Mouse (Mus musculus) layer of hippocampus, adult 18-20 months (tissue): ENCODE results near the gene Tmem88. TPM values are rescaled to one million over a fixed set of nuclear protein-coding genes. Genes with fewer than 3 reads are reported as not detected.
A peak's percentile ranks its signal among the peaks of the same experiment; 100 is the strongest.

Source experiments
- DNase-seq, 2 experiments: peaks; one replicate each; pipeline ENCODE4 v3.0.0; 2022; ENCODE audit warnings: low spot score in 2 of 2
- total RNA-seq, 2 experiments: library from RNA; stranded (reverse); gene quantifications; 2 replicates each; pipeline ENCODE4 v1.2.3; 2021

Tmem88 gene
- total RNA-seq, 2 experiments from 2014 or later: 2.5 to 2.7 TPM

DNA sequence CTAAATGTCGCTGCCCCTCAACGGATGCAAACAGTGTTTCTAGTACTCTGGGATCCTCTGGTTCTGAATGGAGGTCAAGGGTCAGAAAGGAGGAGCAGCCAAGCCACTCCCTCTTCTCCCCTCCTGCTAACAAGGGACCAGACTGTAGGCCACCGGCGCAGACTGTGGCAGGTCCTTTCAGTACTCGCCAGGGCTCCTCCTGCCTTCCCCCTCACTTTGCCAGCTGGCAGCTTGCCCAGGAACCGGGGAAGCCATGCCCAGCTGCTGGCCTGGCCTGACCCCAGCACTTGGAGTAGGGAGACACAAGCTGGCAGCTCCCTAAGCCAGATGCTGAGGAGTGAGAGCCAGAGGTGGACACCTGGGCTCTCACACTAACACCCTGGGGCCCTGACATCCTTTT is 33.1 kb downstream of the Tmem88 start:
- peak; percentile 85 to 87 for DNase-seq

DNA sequence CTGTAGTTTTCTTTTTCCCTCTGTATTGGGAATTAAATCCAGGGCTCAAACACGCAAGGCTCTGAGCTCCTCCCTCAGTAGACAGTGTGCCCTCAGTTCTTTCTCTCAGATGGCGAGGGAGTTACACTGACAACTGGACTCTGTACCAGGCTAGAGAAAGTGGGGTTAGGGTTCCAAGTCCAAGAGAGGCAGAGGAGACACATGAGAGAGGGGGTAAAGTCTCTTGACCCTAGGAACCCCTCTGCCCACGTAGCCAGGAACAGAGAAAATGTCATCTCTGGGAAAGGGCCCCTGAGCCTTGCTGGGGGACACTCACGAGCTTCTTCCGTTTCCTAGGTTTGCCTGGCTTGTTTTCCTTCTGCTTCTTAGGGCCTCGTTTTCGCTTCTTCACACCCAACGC is 33.7 kb downstream of the Tmem88 start:
- DNase-seq: no peak

DNA sequence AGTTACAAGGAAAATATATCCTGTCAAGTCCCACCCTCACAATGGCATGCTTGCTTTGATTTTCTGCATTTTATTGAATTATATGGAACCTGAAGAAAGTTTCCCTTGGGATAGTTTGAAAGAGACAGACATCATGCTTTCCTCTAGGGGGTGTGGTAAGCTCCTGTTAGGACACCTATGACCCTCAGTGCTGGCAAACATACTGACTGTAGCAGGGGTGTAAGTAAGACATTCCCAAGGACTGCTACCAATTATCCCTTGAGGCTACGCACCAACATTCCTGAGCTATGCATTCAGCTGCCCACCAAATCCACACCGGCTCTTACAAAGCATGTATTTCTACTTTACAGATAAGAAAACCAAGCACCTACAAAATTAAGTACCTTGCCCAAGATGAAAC is 35.6 kb downstream of the Tmem88 start:
- no peak for DNase-seq

DNA sequence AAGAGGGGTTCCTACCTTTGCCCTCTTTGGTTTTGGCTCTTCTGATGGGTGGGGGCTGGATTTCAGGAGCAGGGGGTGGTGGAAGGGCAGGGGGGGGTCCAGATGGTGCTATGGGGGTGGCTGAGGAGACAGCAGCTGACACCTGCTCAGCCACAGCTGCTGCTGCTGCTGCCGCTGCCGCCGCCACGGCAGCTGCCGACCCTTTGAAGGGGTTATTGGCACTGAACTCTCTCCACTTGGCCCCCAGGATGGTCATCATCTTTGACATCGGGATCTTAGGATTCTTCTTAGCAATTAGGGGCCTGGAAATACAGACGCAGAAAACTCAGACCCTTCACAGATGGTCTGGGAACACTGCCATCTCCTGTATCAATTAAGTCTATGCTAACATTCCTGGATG is 36.0 kb downstream of the Tmem88 start:
- no peak for DNase-seq

DNA sequence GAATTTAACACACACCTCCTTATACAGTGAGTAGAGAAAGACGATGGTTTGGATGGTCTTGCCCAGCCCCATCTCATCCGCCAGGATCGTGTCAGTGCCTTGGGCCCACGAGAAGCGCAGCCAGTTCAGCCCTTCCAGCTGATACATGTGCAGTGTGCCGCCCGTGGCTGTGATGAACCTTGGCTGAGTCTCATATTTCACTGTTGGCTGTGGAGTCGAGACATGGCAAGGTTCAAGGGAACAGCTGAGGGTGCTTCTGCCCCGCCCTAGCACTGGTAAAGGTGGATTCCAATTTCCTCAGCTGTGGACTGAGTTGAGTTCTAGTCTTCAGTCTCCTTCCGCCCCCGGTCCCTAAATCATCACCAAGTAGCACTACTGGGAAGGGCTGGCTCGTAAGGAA is 40.3 kb downstream of the Tmem88 start:
- DNase-seq: no peak

DNA sequence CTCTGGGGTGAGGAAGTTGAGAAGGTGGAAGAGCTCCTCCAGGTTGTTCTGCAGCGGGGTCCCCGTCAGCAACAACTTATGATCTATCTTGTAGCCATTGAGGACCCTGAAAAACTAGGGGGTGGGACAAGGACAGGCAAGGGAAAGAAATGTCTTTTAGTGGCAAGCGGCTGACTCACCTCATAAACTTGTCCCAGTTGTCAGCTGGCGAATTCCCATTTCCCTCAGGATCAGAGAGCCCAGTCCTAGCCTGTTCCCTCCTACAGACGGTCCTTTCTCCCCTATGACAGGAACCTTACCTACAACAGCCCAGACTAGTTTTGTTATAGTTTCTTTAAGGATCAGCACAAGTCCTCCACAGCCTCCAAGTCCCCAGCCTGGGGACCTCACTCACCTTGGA is 41.5 kb downstream of the Tmem88 start:
- DNase-seq: no peak

Other genes starting within 250 kb of the Tmem88 start
- gene Alox12b, start 241.2 kb downstream of the Tmem88 start, total RNA-seq: 10 to 100 TPM; 10.7 to 18.4 TPM
- 10 to 100 TPM in 1 of 2 experiments, 1 to 10 TPM in 1; 8.6 to 10.1 TPM for gene Alox8, start 200.4 kb downstream of the Tmem88 start, total RNA-seq
- 1 to 10 TPM; 1.5 to 1.6 TPM for gene Gucy2e, start 161.2 kb downstream of the Tmem88 start, total RNA-seq
- gene Cntrob, start 74.5 kb downstream of the Tmem88 start, total RNA-seq: 10 to 100 TPM; 13.5 to 14.1 TPM
- 10 to 100 TPM; 51.4 to 59.8 TPM for gene Trappc1, start 74.3 kb downstream of the Tmem88 start, total RNA-seq
- 10 to 100 TPM; 21.0 to 25.8 TPM for gene Kcnab3, start 72.0 kb downstream of the Tmem88 start, total RNA-seq
- gene Rnf227, start 57.8 kb downstream of the Tmem88 start, total RNA-seq: 100 to 1,000 TPM; 124 to 132 TPM
- 100 to 1,000 TPM; 531 to 556 TPM for gene Chd3, start 28.8 kb downstream of the Tmem88 start, total RNA-seq
- gene Naa38, start 2.7 kb downstream of the Tmem88 start, total RNA-seq: 100 to 1,000 TPM; 107 to 123 TPM
- gene Cyb5d1, start 2.6 kb downstream of the Tmem88 start, total RNA-seq: 10 to 100 TPM; 47.8 to 51.2 TPM
- gene Kdm6b, start 15.4 kb upstream of the Tmem88 start, total RNA-seq: 10 to 100 TPM; 35.7 to 39.3 TPM
- gene Dnah2, start 150.9 kb upstream of the Tmem88 start, total RNA-seq: 1 to 10 TPM; 3.9 to 4.3 TPM
- 100 to 1,000 TPM; 126 to 137 TPM for gene Efnb3, start 162.0 kb upstream of the Tmem88 start, total RNA-seq
- gene Wrap53, start 182.0 kb upstream of the Tmem88 start, total RNA-seq: 10 to 100 TPM; 14.3 to 14.8 TPM
- gene Trp53, start 182.1 kb upstream of the Tmem88 start, total RNA-seq: 10 to 100 TPM; 25.5 to 26.9 TPM
- gene Atp1b2, start 207.7 kb upstream of the Tmem88 start, total RNA-seq: 100 to 1,000 TPM; 402 to 407 TPM
- not detected for gene Shbg, start 219.7 kb upstream of the Tmem88 start, total RNA-seq
- 10 to 100 TPM in 1 of 2 experiments, 1 to 10 TPM in 1; 9.5 to 12.1 TPM for gene Sat2, start 223.8 kb upstream of the Tmem88 start, total RNA-seq
- gene Fxr2, start 234.8 kb upstream of the Tmem88 start, total RNA-seq: 100 to 1,000 TPM; 139 to 142 TPM